ENCODE assay signal across 7 mouse cellular contexts in genomic region chr19:61151701-61152420, GRCm38 (mm10). TPM values are rescaled to one million over a fixed set of nuclear protein-coding genes. Genes with fewer than 3 reads are reported as not detected.
A peak's percentile ranks its signal among the peaks of the same experiment; 100 is the strongest.
DNase-seq lines count a peak whose midpoint lies in the region; ATAC-seq and TF ChIP-seq lines count a peak whose summit lies in the region.

No protein-coding gene starts in this region.

- TF ChIP-seq EP300 in ES-Bruce4 (IDR thresholded peaks at IDR 0.05; ENCODE audit: insufficient read depth, low read depth, low read length), result no peak

- peaks cover 19% of the 10 kb centered on the region for H3K9me3 ChIP-seq in ES-Bruce4 (replicated peaks; ENCODE audit: control insufficient read depth, insufficient read depth, low read length, poor library complexity, severe bottlenecking)
- no peaks in the 10 kb centered on the region for H3K9me3 ChIP-seq in intestine, embryonic 16.5 days (ENCODE audit: control insufficient read depth, low read length)

- H3K36me3 ChIP-seq in ES-Bruce4 (ENCODE audit: control insufficient read depth, insufficient read depth, low read length, poor library complexity, severe bottlenecking), result no peaks in the 10 kb centered on the region
- no peaks in the 10 kb centered on the region for H3K36me3 ChIP-seq in intestine, embryonic 16.5 days (ENCODE audit: control insufficient read depth, insufficient read depth, low read length)

- no peak for TF ChIP-seq POLR2A in ES-Bruce4 (IDR thresholded peaks at IDR 0.05; ENCODE audit: insufficient read depth, low read length)

- H3K4me3 ChIP-seq in ES-Bruce4 (ENCODE audit: low read depth, low read length), result peak overlapping the region; percentile 71
- H3K4me3 ChIP-seq in intestine, embryonic 16.5 days (ENCODE audit: low read length), result peak overlapping the region; percentile 44

- TF ChIP-seq CTCF in ES-Bruce4 (IDR thresholded peaks at IDR 0.05; ENCODE audit: low read depth, low read length), result no peak

- H3K4me2 ChIP-seq in intestine, embryonic 16.5 days (ENCODE audit: low read depth, low read length), result peak overlapping the region; percentile 78

- peak overlapping the region; percentile 44 for H3K9ac ChIP-seq in ES-Bruce4 (ENCODE audit: low read depth, poor library complexity, severe bottlenecking)
- H3K9ac ChIP-seq in intestine, embryonic 16.5 days (ENCODE audit: low read depth, low read length), result peak overlapping the region; percentile 66

- H3K27me3 ChIP-seq in ES-Bruce4 (ENCODE audit: control insufficient read depth, insufficient read depth, low read length, poor library complexity, severe bottlenecking), result no peaks in the 10 kb centered on the region; the same call in 1 of the 2 replicates
- H3K27me3 ChIP-seq in intestine, embryonic 16.5 days (replicated peaks; ENCODE audit: control insufficient read depth, insufficient read depth, low read length), result no peaks in the 10 kb centered on the region

- peak; percentile 28 for DNase-seq in CD4-positive, CD25-positive, alpha-beta regulatory T cell, adult 2 months (ENCODE audit: low read depth, low spot score)
- DNase-seq in lung, postnatal 14 days, result peak; percentile 8
- peak; percentile 55 for DNase-seq in retina, postnatal 1 day
- DNase-seq in thymus, postnatal 36 days, result no peak

- WGBS in intestine, embryonic 16.5 days, result 5% methylated on average over 27 of the region's 27 CpGs

- no peaks in the 10 kb centered on the region for H3K4me1 ChIP-seq in ES-Bruce4 (ENCODE audit: control insufficient read depth, insufficient read depth, low read length)
- H3K4me1 ChIP-seq in intestine, embryonic 16.5 days (ENCODE audit: control insufficient read depth, insufficient read depth, low read length), result no peaks in the 10 kb centered on the region; the same call in 1 of the 2 replicates

- ATAC-seq in erythroblast, adult 5-6 weeks (replicated peaks; ENCODE audit: low FRiP score, poor library complexity, severe bottlenecking), result peak; percentile 82
- ATAC-seq in intestine, embryonic 16.5 days, result peak; percentile 88

- H3K27ac ChIP-seq in ES-Bruce4 (ENCODE audit: insufficient read depth, low read length), result no peak overlapping the region
- H3K27ac ChIP-seq in intestine, embryonic 16.5 days (ENCODE audit: low read length), result peak overlapping the region; percentile 68

RNA-seq across cellular contexts. Expression of gene Zfp950, which starts 11.2 kb away (rescaled TPM):
- 13.1 and 18.5 TPM in 2 replicates for polyA plus RNA-seq in ES-Bruce4 (2011; ENCODE audit: insufficient read depth, insufficient read length, low read depth, missing spikeins)
- 30.3 and 42.1 TPM in 2 replicates for total RNA-seq in erythroblast, adult 5-6 weeks (2015; ENCODE audit: low replicate concordance)
- 46.4 and 50.7 TPM in 2 replicates for total RNA-seq in erythroblast, adult 5-6 weeks (2017; ENCODE audit: low replicate concordance)
- polyA plus RNA-seq in intestine, embryonic 16.5 days (2015; fragmentation: Nextera tagmentation; extraction: Ambion mirVana), result 31.1 and 34.2 TPM in 2 replicates

RNA-seq across cellular contexts. Expression of gene Gm7102, which starts 24.2 kb away (rescaled TPM):
- not detected in 2 replicates for polyA plus RNA-seq in ES-Bruce4 (2011; ENCODE audit: insufficient read depth, insufficient read length, low read depth, missing spikeins)
- 0.58 TPM in 1 of 2 replicates, not detected in the other for total RNA-seq in erythroblast, adult 5-6 weeks (2015; ENCODE audit: low replicate concordance)
- total RNA-seq in erythroblast, adult 5-6 weeks (2017; ENCODE audit: low replicate concordance), result 1.0 TPM in 1 of 2 replicates, not detected in the other
- polyA plus RNA-seq in intestine, embryonic 16.5 days (2015; fragmentation: Nextera tagmentation; extraction: Ambion mirVana), result 0.18 TPM in 1 of 2 replicates, not detected in the other

RNA-seq across cellular contexts. Expression of gene Gm6020, which starts 31.8 kb away (rescaled TPM):
- not detected in 2 replicates for polyA plus RNA-seq in ES-Bruce4 (2011; ENCODE audit: insufficient read depth, insufficient read length, low read depth, missing spikeins)
- not detected in 2 replicates for total RNA-seq in erythroblast, adult 5-6 weeks (2015; ENCODE audit: low replicate concordance)
- total RNA-seq in erythroblast, adult 5-6 weeks (2017; ENCODE audit: low replicate concordance), result not detected in 2 replicates
- not detected in 2 replicates for polyA plus RNA-seq in intestine, embryonic 16.5 days (2015; fragmentation: Nextera tagmentation; extraction: Ambion mirVana)

Comparison
In these comparisons a context has a peak if more than half of its experiments do, and no peak if none do; other contexts are left out.
1. DNase-seq: peak in CD4-positive, CD25-positive, alpha-beta regulatory T cell, adult 2 months (single experiment), lung, postnatal 14 days (single experiment) and retina, postnatal 1 day (single experiment); none in thymus, postnatal 36 days (0 of 2).